Mouse (Mus musculus): ENCODE measurements around the gene 6330409D20Rik. TPM values are rescaled to one million over a fixed set of nuclear protein-coding genes. Genes with fewer than 3 reads are reported as not detected.

Gene 6330409D20Rik
- not detected in 2 replicates for polyA plus RNA-seq (2012; ENCODE audit: low replicate concordance)

DNA sequence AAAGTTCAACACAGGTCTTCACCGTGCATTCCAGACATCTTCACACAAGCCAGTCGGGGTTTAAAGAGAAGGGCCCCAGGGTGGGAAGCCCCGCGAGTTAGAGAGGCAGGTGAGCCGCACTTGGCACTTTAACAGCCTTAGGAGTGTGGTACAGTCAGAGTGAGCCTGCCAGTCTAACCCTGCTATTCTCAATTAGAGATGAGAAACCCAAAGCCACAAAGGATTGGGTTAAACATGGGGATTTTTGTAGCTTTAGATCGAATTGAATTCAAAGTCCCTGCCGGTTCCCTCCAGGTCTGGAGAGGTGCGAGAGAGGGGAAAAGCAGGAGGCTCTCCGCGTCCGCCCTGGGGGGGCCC is at the start of gene 6330409D20Rik:
Gene 6330409D20Rik (minus strand): TSS at position 101 of the 357 bp plus-strand sequence.

DNA sequence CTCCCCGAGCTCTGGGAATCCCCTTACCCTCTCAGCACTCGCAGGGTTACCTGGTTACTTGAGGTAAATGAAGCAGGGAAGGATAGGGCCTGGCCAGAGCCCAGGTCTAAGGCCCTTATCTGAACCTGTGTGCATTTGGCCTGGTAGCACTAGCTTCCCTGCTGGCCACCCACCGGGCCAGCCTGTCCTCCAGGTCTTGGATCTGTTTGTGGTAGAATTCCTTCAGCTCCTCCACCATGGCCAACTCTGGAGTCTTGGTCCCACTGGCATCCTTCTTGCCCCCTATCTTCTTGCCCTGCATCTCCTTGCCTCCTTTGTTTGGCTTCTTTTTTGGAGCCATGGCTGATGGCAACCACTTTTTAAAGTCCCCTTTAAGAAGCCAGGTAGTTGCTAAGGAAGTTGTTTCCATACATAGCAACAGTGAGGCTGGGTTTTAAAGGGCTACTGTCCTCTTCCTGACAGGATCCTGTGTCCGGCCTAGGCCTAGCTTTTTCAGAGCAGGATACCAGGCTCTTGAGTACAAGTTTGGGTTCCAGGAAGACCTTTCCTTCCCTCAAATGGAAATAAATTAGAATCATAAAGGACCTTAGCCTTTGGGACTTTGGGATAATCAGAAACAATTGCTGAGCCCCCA is 43.3 kb upstream of the 6330409D20Rik start, which contains the start of gene Cfap157:
Gene Cfap157 (minus strand): TSS at position 381 of the 634 bp plus-strand sequence.

GRCm38 (mm10) chr2:32775359-32776074 is 34.7 kb upstream of the 6330409D20Rik start, which contains the start of the genes Ttc16 and Ptrh1:
Gene Ttc16 (minus strand): TSS chr2:32775633.
Gene Ptrh1 (plus strand): TSS chr2:32775786.

GRCm38 (mm10) chr2:32757056-32757845 is 16.4 kb upstream of the 6330409D20Rik start, which contains the start of gene Tor2a:
Gene Tor2a (plus strand): TSS chr2:32757234.

DNA sequence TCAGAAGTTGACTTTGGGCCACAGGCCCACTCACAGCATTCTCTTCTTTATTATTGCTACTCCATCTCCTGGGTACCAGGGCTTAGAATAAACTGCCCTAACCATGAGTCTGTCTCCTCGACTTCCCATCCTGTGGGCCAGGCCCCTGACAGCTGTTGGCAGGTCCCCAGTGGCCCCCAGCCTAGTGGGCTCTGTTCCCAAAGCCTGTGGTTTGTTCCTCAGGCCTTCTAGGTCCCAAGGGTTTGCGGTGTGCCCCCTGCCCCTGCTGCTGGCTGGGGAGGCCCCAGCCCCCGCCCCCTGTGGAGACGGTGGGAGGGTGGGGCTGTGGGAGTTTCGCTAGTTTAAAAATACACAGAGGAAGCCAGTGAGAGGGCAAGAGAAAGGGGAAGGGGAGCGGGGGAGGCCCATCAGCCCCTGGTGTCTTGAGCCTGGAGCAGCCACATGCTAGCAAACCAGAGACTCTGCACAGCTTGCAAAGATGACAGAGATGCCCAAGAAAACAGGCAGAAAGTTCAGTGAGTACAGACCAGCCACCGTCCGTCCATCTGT is 20.1 kb downstream of the 6330409D20Rik start, which contains the start of gene Sh2d3c:
Gene Sh2d3c (plus strand): TSS at position 375 of the 549 bp plus-strand sequence.

GRCm38 (mm10) chr2:32712934-32713817 is 27.6 kb downstream of the 6330409D20Rik start, which contains the start of gene Cdk9:
Gene Cdk9 (minus strand): TSS chr2:32713076.

DNA sequence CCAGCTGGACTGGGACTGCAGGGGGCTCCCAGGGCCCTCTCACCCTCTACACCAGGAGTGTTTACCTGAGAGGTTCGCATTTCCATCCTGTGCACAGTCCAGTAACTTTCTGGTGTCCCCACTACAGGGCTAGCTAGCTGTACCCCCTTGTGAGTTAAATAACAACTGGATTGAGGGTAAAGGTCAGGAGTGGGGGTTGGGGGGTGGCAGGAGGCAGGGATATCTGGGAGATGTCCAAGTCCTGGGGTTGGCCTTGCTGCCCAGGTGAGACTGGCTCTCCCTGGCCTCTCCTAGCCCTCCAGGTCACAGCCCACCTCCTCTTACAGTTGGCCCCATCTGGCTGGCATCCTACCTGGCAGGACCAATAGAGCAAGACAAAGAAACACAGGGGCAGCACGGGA is 36.8 kb downstream of the 6330409D20Rik start, which contains the start of gene Fpgs:
Gene Fpgs (minus strand): TSS at position 125 of the 401 bp plus-strand sequence.

Other genes with a start within 250 kb of the 6330409D20Rik start
- 23.3 and 36.8 TPM in 2 replicates for gene Fam102a, start 205.7 kb downstream of the 6330409D20Rik start, polyA plus RNA-seq (2012; ENCODE audit: low replicate concordance)
- gene Dpm2, start 170.2 kb downstream of the 6330409D20Rik start, polyA plus RNA-seq (2012; ENCODE audit: low replicate concordance): 5.0 and 7.4 TPM in 2 replicates
- gene Pip5kl1, start 166.2 kb downstream of the 6330409D20Rik start, polyA plus RNA-seq (2012; ENCODE audit: low replicate concordance): 0.31 and 1.0 TPM in 2 replicates
- not detected in 2 replicates for gene 9430097D07Rik, start 165.3 kb downstream of the 6330409D20Rik start, polyA plus RNA-seq (2012; ENCODE audit: low replicate concordance)
- gene St6galnac4, start 153.9 kb downstream of the 6330409D20Rik start, polyA plus RNA-seq (2012; ENCODE audit: low replicate concordance): 41.1 and 44.9 TPM in 2 replicates
- gene St6galnac6, start 141.3 kb downstream of the 6330409D20Rik start, polyA plus RNA-seq (2012; ENCODE audit: low replicate concordance): 39.1 and 52.2 TPM in 2 replicates
- 1.6 and 2.2 TPM in 2 replicates for gene Ak1, start 119.3 kb downstream of the 6330409D20Rik start, polyA plus RNA-seq (2012; ENCODE audit: low replicate concordance)
- gene Eng, start 94.4 kb downstream of the 6330409D20Rik start, polyA plus RNA-seq (2012; ENCODE audit: low replicate concordance): 89.9 and 110 TPM in 2 replicates
- gene Fpgs, start 36.9 kb downstream of the 6330409D20Rik start, polyA plus RNA-seq (2012; ENCODE audit: low replicate concordance): 258 and 389 TPM in 2 replicates
- gene Cdk9, start 27.9 kb downstream of the 6330409D20Rik start, polyA plus RNA-seq (2012; ENCODE audit: low replicate concordance): 38.8 and 118 TPM in 2 replicates
- 29.1 and 30.6 TPM in 2 replicates for gene Sh2d3c, start 20.0 kb downstream of the 6330409D20Rik start, polyA plus RNA-seq (2012; ENCODE audit: low replicate concordance)
- gene Tor2a, start 16.2 kb upstream of the 6330409D20Rik start, polyA plus RNA-seq (2012; ENCODE audit: low replicate concordance): 43.2 and 120 TPM in 2 replicates
- gene Ttc16, start 34.6 kb upstream of the 6330409D20Rik start, polyA plus RNA-seq (2012; ENCODE audit: low replicate concordance): 0.10 and 0.16 TPM in 2 replicates
- 6.5 and 19.0 TPM in 2 replicates for gene Ptrh1, start 34.8 kb upstream of the 6330409D20Rik start, polyA plus RNA-seq (2012; ENCODE audit: low replicate concordance)
- not detected in 2 replicates for gene Cfap157, start 43.4 kb upstream of the 6330409D20Rik start, polyA plus RNA-seq (2012; ENCODE audit: low replicate concordance)
- 3.1 and 6.5 TPM in 2 replicates for gene Stxbp1, start 106.2 kb upstream of the 6330409D20Rik start, polyA plus RNA-seq (2012; ENCODE audit: low replicate concordance)
- 10.7 and 18.4 TPM in 2 replicates for gene Fam129b, start 135.1 kb upstream of the 6330409D20Rik start, polyA plus RNA-seq (2012; ENCODE audit: low replicate concordance)
- 749 and 1,306 TPM in 2 replicates for gene Rpl12, start 220.5 kb upstream of the 6330409D20Rik start, polyA plus RNA-seq (2012; ENCODE audit: low replicate concordance)
- 8.3 and 8.9 TPM in 2 replicates for gene Lrsam1, start 220.6 kb upstream of the 6330409D20Rik start, polyA plus RNA-seq (2012; ENCODE audit: low replicate concordance)
- 169 and 366 TPM in 2 replicates for gene Slc2a8, start 241.1 kb upstream of the 6330409D20Rik start, polyA plus RNA-seq (2012; ENCODE audit: low replicate concordance)

Measured in leukemia stem cell, adult 10-12 weeks (primary cell).